Mouse (Mus musculus) neutrophil, adult 65 days (primary cell): Measurements from ENCODE around the gene 2210016F16Rik. TPM values are rescaled to one million over a fixed set of nuclear protein-coding genes. Genes with fewer than 3 reads are reported as not detected.

Experiments used
- total RNA-seq: library from RNA; stranded (reverse); gene quantifications from 2 replicates; pipeline ENCODE4 v1.2.4, GENCODE M21; 2023

The 2210016F16Rik gene
- 5.8 and 6.9 TPM in 2 replicates for total RNA-seq

GRCm38 (mm10) chr13:58384779-58385546 is at the start of gene 2210016F16Rik:
TSS of gene 2210016F16Rik (minus strand) at chr13:58385225.

GRCm38 (mm10) chr13:58403243-58403642 is 18.2 kb upstream of the 2210016F16Rik start, which contains the start of gene Hnrnpk:
TSS of gene Hnrnpk (minus strand) at chr13:58403343.

GRCm38 (mm10) chr13:58402003-58402743 is 17.1 kb upstream of the 2210016F16Rik start, which contains the start of gene Rmi1:
TSS of gene Rmi1 (plus strand) at chr13:58402248.

GRCm38 (mm10) chr13:58358629-58359303 is 26.3 kb downstream of the 2210016F16Rik start, which contains the start of gene Kif27:
TSS of gene Kif27 (minus strand) at chr13:58359122.

Other genes with a start within 250 kb of the 2210016F16Rik start
- gene Idnk, start 227.6 kb downstream of the 2210016F16Rik start, total RNA-seq = 33.5 and 36.1 TPM in 2 replicates
- gene Ubqln1, start 169.6 kb downstream of the 2210016F16Rik start, total RNA-seq = 39.4 and 40.3 TPM in 2 replicates
- gene Gkap1, start 109.5 kb downstream of the 2210016F16Rik start, total RNA-seq = 2.0 and 4.1 TPM in 2 replicates
- gene Kif27, start 26.1 kb downstream of the 2210016F16Rik start, total RNA-seq = 0.16 TPM in 1 of 2 replicates, not detected in the other
- 16.2 and 20.4 TPM in 2 replicates for gene Rmi1, start 17.0 kb upstream of the 2210016F16Rik start, total RNA-seq
- gene Hnrnpk, start 18.1 kb upstream of the 2210016F16Rik start, total RNA-seq = 800 and 833 TPM in 2 replicates
- not detected in 2 replicates for gene Slc28a3, start 225.7 kb upstream of the 2210016F16Rik start, total RNA-seq